Mouse (Mus musculus): ENCODE results near the gene Trim63. TPM values are rescaled to one million over a fixed set of nuclear protein-coding genes. Genes with fewer than 3 reads are reported as not detected.

Gene Trim63
- polyA plus RNA-seq, 1 experiment, result 0.07 TPM

- DNase-seq, result no peak
- H3K27me3 ChIP-seq (ENCODE audit: control insufficient read depth, insufficient read depth, low read length), result no peaks in the 10 kb centered on the region
- H3K4me3 ChIP-seq (replicated peaks; ENCODE audit: insufficient read depth, low read depth, low read length), result no peak overlapping the region
- H3K27ac ChIP-seq (ENCODE audit: insufficient read depth, low read length), result no peak overlapping the region
- TF ChIP-seq CTCF (IDR thresholded peaks at IDR 0.05; ENCODE audit: borderline replicate concordance, insufficient read depth, low read depth, low read length), result no peak
- no peaks in the 10 kb centered on the region for H3K4me1 ChIP-seq (ENCODE audit: control insufficient read depth, insufficient read depth, low read length)
- WGBS, result 64% methylated on average over 2 of the region's 2 CpGs
Observed at GRCm38 (mm10) chr4:134306963-134307362, 8.0 kb upstream of the Trim63 start.

DNA sequence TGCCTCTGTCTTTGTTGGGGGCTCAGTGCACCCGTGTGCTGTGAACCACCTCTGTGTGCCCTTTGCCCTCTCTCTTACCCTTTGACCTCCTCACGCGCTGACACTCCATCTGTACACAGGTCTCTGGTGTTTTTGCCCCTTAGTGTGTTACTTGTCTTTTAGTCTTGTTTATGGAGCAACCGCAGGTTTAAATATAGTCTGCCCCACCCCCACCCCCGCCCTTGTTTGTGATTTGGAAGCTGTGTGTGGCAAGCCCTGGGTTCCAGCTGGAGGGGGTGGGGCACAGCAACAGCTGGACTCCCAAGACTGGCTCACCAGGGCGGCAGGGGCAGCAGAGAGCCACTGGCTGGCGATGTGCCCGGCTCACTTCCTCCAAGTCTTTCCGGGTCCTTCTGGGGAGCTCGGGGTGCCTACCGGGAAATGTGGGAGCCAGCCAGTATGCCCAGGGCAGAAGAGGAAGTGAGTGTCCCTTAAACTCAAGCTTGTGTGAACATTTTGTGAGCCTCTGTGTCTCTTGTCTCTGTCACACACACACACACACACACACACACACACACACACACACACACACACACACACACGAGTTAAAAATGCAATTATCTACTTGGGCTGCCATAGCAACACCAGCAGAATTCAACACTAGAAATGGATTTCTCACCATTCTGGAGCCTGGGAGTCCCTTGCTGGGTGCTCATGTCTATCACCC lies 7.4 kb upstream of the Trim63 start:
- Histone ChIP-seq H3K27ac (ENCODE audit: insufficient read depth, low read length) (no peak overlapping the region), H3K27me3 (ENCODE audit: control insufficient read depth, insufficient read depth, low read length) (no peaks in the 10 kb centered on the region), H3K4me1 (ENCODE audit: control insufficient read depth, insufficient read depth, low read length) (no peaks in the 10 kb centered on the region), H3K4me3 (replicated peaks; ENCODE audit: insufficient read depth, low read depth, low read length) (no peak overlapping the region)
- DNase-seq, result no peak
- TF ChIP-seq POLR2A (IDR thresholded peaks at IDR 0.05; ENCODE audit: borderline replicate concordance, insufficient read depth, low read length) (no peak), CTCF (IDR thresholded peaks at IDR 0.05; ENCODE audit: borderline replicate concordance, insufficient read depth, low read depth, low read length) (no peak)
- 4% methylated on average over 12 of the region's 12 CpGs for WGBS

DNA sequence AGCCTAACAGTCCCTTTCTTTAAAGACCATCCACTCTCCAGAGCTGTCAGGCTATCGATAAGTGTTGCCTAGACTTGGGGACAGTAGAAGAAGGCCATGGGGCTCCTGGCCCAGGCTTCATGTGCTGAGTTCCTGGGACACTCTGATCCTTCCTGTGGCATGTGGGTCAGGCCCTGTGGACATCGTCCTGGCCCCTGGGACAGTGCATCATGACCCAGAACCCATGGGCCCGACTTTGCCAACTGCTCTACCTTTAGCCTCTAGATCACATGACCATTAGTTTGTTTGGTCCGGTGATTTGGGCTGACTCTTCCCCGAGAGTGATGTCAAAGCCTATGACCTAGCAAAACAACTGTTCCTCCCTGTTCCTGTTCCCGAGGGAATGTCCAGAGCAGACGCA lies 4.8 kb upstream of the Trim63 start:
- no peak for TF ChIP-seq POLR2A (IDR thresholded peaks at IDR 0.05; ENCODE audit: borderline replicate concordance, insufficient read depth, low read length)
- no peak for TF ChIP-seq CTCF (IDR thresholded peaks at IDR 0.05; ENCODE audit: borderline replicate concordance, insufficient read depth, low read depth, low read length)
- Histone ChIP-seq H3K4me3 (replicated peaks; ENCODE audit: insufficient read depth, low read depth, low read length) (no peak overlapping the region), H3K27ac (ENCODE audit: insufficient read depth, low read length) (no peak overlapping the region), H3K4me1 (ENCODE audit: control insufficient read depth, insufficient read depth, low read length) (no peaks in the 10 kb centered on the region), H3K27me3 (ENCODE audit: control insufficient read depth, insufficient read depth, low read length) (no peaks in the 10 kb centered on the region)
- no peak for DNase-seq
- WGBS, result 85% methylated on average over 7 of the region's 7 CpGs

DNA sequence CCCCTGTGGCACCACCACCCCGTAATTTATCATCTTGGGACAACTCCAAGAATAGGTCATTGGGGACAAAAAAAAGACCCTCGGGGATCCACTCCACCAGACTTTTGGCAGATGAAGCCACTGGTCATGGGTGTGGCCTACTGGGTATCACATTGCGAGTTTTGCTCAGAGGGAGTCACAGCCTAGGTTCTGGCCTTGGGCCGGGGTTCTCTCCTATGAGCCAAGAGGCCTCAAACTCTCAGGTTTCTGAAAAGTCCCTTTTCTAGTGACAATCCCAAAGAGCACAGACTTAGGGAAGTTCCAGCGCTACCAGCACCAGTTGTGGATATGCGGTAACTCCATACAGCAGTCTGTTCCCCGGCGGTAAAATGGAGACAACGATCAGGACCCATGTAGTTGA lies 4.3 kb upstream of the Trim63 start:
- Histone ChIP-seq H3K27ac (ENCODE audit: insufficient read depth, low read length) (no peak overlapping the region), H3K4me1 (ENCODE audit: control insufficient read depth, insufficient read depth, low read length) (no peaks in the 10 kb centered on the region), H3K27me3 (ENCODE audit: control insufficient read depth, insufficient read depth, low read length) (no peaks in the 10 kb centered on the region), H3K4me3 (replicated peaks; ENCODE audit: insufficient read depth, low read depth, low read length) (no peak overlapping the region)
- TF ChIP-seq POLR2A (IDR thresholded peaks at IDR 0.05; ENCODE audit: borderline replicate concordance, insufficient read depth, low read length), result no peak
- no peak for TF ChIP-seq CTCF (IDR thresholded peaks at IDR 0.05; ENCODE audit: borderline replicate concordance, insufficient read depth, low read depth, low read length)
- WGBS, result 80% methylated on average over 9 of the region's 9 CpGs
- DNase-seq, result no peak

DNA sequence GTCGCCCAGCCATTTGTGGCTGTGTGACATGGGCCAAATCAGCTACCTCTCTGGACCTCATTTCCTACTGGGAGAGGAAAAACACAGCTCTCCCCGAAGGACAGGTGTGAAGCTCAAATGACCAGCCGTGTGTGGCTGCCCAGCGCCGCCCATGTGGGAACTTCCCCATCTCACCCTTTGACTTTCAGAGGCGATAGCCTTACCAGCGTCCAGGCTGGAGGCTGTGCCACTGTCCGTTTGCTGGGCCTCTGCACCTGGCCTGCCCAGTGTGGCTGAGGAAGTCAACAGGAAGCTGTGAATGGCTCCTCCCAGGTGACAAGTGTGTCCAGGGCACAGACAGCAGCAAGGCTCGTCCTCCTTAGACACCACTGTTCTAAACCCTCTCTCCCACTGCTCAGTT lies 3.1 kb upstream of the Trim63 start:
- DNase-seq, result no peak
- TF ChIP-seq CTCF (IDR thresholded peaks at IDR 0.05; ENCODE audit: borderline replicate concordance, insufficient read depth, low read depth, low read length), result no peak
- TF ChIP-seq POLR2A (IDR thresholded peaks at IDR 0.05; ENCODE audit: borderline replicate concordance, insufficient read depth, low read length), result no peak
- no peaks in the 10 kb centered on the region for H3K27me3 ChIP-seq (ENCODE audit: control insufficient read depth, insufficient read depth, low read length)
- 81% methylated on average over 9 of the region's 9 CpGs for WGBS
- no peak overlapping the region for H3K4me3 ChIP-seq (replicated peaks; ENCODE audit: insufficient read depth, low read depth, low read length)
- no peak overlapping the region for H3K27ac ChIP-seq (ENCODE audit: insufficient read depth, low read length)
- no peaks in the 10 kb centered on the region for H3K4me1 ChIP-seq (ENCODE audit: control insufficient read depth, insufficient read depth, low read length)

DNA sequence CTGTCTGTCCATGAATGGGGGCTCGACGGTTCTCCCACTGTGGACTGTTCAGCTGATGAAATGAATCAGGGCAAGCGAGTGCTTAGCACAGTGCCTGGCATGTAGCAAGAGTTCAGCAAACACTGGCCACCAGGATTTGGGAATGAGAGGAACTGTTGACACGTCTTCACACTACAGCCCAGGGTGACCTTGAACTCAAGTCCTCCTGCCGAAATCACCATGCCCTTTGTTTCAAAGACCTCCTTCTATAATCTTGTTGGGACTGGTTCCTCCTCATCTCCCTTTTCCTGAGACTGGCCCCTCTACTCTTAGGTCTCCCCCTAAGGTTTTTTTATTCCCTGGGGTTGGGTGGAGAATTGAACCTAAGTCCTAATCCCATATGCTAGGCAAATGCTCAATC lies 2.6 kb upstream of the Trim63 start:
- no peak for DNase-seq
- no peaks in the 10 kb centered on the region for H3K27me3 ChIP-seq (ENCODE audit: control insufficient read depth, insufficient read depth, low read length)
- TF ChIP-seq POLR2A (IDR thresholded peaks at IDR 0.05; ENCODE audit: borderline replicate concordance, insufficient read depth, low read length), result no peak
- WGBS, result 94% methylated on average over 5 of the region's 5 CpGs
- H3K4me3 ChIP-seq (replicated peaks; ENCODE audit: insufficient read depth, low read depth, low read length), result no peak overlapping the region
- H3K27ac ChIP-seq (ENCODE audit: insufficient read depth, low read length), result no peak overlapping the region
- H3K4me1 ChIP-seq (ENCODE audit: control insufficient read depth, insufficient read depth, low read length), result no peaks in the 10 kb centered on the region

GRCm38 (mm10) chr4:134312901-134313300 lies 2.0 kb upstream of the Trim63 start:
- Histone ChIP-seq H3K27ac (ENCODE audit: insufficient read depth, low read length) (no peak overlapping the region), H3K27me3 (ENCODE audit: control insufficient read depth, insufficient read depth, low read length) (no peaks in the 10 kb centered on the region), H3K4me3 (replicated peaks; ENCODE audit: insufficient read depth, low read depth, low read length) (no peak overlapping the region), H3K4me1 (ENCODE audit: control insufficient read depth, insufficient read depth, low read length) (no peaks in the 10 kb centered on the region)
- no peak for DNase-seq
- WGBS, result 96% methylated on average over 6 of the region's 6 CpGs
- no peak for TF ChIP-seq CTCF (IDR thresholded peaks at IDR 0.05; ENCODE audit: borderline replicate concordance, insufficient read depth, low read depth, low read length)
- TF ChIP-seq POLR2A (IDR thresholded peaks at IDR 0.05; ENCODE audit: borderline replicate concordance, insufficient read depth, low read length), result no peak

DNA sequence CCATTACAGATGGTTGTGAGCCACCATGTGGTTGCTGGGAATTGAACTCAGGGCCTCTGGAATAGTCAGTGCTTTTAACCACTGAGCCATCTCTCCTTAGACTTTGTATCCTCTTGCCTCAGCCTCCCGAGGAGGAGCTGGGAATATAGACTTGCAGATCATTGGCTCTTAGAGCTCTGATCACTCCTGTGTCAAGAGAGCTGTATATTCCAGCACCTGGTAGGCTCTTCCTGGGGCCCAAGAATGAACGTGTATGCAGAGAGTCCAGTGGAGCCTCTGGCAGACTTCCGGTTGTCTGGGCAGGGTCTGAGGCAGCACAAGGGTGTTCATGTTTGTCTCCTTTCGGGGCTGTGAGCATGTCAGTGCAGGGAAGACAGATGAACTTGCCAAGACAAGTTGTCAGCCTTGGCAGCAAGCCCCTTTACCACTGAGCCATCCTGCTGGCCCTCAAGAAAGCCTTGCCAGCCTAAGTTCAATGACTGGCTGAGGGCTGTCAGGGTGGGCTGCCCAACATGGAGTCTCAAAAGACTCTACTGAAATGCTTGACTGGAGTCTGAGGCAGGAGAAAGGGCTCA lies 752 bp upstream of the Trim63 start:
- Histone ChIP-seq H3K27ac (ENCODE audit: insufficient read depth, low read length) (no peak overlapping the region), H3K4me1 (ENCODE audit: control insufficient read depth, insufficient read depth, low read length) (no peaks in the 10 kb centered on the region), H3K27me3 (ENCODE audit: control insufficient read depth, insufficient read depth, low read length) (no peaks in the 10 kb centered on the region), H3K4me3 (replicated peaks; ENCODE audit: insufficient read depth, low read depth, low read length) (no peak overlapping the region)
- DNase-seq, result no peak
- TF ChIP-seq POLR2A (IDR thresholded peaks at IDR 0.05; ENCODE audit: borderline replicate concordance, insufficient read depth, low read length), result no peak
- no peak for TF ChIP-seq CTCF (IDR thresholded peaks at IDR 0.05; ENCODE audit: borderline replicate concordance, insufficient read depth, low read depth, low read length)
- WGBS, result 21% methylated on average over 4 of the region's 4 CpGs

Measured in cerebellum, adult 2 months (tissue).